Mouse (Mus musculus): Measurements from ENCODE around the gene Eif4g2.

The Eif4g2 gene

DNA sequence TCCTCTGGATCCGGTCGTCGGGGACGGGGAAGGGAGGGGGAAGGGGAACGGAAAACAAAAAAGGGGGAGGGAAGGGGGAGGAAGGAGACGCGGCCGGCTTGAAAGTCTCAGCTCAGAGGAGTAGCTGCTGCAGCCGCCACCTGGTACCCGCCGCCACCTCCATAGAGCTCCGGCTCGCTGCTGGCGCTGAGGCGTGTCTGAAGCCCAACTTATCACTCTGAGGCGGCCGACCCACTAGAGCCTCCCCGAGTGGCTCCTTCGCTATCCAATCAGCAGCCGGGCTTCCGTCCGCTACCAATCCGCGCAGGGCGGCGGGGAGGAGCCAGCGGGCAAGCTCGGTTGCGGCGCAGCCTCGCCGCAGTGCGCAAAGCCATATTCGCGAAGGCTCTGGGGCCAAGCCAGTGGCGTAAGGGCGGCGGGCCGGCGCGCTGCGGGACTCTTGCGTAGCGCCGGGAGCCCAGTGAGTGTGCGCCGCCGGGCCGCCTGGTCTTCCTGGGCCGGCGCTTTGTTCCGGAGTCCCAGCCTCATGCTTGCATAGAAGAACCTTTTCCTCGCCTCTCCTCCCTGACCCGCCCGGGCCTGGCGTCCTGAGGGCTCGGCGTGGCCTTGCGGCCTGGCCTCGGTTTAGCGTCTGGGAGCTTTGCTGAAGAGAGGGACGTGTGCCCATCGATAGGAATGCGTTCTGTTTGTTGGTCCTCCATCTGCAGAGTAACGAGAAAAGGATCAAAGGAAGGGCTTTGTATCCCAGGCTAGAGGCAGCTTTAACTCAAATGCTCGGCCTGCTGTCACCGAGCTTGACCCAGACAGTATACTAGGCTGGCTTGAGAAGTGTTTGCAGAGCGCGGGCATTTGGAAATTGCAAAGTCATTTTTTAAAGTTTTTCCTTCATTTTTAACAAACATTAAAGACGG lies at the start of gene Eif4g2:
TSS of gene Eif4g2 (minus strand) at position 209 of the 911 bp plus-strand sequence.
- DNase-seq = peak; percentile 99

DNA sequence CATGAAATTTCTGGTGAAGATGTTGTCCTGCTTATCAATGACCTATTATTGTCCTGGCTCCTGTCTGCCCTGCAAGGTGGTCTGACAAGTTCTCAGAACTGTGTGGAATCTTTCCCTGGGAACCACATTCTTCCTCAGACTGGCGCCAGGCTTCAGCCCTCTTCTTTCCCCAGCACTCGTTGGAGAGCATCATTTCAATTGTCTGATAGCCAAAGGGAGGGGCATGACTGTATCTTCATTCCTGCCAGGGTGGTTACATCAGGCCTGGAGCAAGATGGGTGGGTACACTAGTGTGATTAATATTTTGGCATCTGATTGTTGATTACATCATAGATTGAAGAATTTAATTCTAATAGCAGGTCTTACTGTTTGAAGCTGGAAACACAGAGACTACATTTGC lies 49.8 kb upstream of the Eif4g2 start:
- DNase-seq = no peak

DNA sequence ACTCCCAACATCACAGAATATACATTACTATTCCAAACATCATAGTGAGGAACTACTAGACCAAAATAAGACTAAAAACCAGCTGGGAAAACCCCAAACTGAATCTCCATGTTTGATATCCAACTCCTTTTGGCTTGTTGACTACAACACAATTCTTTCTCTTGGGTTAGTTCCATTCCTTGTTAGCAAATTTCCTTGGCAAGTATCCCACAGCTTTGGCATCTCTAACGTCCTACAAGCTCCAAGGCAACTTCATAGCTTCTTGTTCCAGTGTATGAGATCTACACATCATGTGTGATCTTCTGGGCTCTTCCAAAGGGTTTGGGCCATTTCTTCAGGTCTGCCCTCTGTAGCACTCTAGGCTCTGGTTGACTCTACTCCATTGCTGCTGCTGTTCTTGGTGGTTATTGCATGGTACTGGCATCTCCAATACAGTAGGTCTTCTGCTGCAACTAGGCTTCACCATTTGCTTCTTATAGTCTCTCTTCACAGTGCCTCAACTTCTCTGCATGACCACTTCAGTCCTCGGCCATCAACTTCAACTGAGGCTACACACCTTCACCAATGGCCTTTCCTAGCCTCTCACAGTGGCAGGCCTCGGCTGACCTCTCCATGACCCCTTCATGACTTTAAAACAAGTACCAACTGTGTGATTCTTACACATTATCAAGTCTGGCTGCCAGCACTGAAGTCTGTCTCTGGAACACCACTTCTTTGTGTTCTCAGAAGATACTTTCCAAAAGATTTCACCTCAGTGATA lies 44.0 kb upstream of the Eif4g2 start:
- no peak for DNase-seq

DNA sequence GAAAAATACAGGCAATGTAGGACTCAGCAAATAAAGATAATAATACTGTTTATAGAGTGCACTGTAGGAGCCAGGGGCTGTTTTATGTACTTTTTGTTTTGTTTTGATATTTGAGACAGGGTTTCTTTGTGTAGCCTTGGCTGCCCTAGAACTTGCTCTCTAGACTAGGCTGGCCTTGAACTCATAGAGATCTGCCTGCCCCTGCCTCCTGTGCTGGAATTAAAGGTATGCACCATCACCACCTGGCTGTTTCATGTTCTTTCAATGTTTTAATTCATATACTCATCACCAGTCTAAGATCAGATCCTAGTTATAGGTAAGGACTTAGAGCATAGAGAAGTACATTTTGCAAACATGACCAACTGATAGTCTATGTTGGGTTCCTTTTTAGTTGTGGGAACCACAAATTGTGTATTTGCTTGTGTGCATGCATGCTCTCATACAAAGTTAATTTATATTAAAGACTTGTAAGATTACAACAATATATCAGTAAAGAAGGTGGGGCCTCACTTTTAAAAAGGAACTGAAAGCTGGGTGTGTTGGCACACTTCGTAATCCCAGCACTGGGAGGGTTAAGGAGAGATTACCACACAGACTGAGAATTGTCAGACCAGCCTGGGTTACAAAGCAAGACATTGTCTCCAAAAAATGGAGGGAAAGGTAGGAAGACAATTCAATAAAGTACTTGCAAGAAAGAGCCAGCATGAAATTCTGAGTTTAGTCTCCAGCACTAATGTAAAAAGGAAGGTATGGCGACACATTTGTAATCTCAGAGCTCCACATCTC lies 41.1 kb upstream of the Eif4g2 start:
- DNase-seq = no peak

DNA sequence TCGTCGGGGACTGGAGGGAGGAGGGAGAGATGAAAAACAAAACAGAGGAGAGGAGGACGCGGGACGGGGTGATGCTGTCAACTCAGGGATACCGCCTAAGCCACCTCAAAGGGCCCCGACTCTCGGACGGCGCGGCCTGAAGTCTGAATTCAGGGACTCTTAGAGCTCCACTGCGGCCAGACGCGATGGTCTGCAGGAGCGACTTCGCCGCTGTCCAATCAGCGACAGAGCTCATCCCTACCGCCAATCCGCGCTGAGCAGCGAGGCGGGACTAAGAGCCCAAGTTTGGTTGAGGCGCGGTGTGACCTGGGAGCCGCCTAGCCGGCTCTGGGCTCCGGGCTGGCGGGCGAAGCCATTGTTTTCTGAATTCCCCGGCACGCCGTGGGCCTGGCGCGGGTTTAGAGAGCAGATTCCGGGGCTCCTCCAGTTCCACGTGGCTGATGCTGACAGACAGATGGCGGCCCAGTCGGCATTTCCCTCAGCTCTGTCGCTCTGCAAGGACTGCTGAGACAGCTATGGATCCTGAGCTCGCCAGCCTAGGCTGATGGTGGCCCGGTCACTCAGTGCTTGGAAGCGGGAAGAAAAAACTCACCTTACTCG lies 39.8 kb upstream of the Eif4g2 start:
- DNase-seq = peak; percentile 98

DNA sequence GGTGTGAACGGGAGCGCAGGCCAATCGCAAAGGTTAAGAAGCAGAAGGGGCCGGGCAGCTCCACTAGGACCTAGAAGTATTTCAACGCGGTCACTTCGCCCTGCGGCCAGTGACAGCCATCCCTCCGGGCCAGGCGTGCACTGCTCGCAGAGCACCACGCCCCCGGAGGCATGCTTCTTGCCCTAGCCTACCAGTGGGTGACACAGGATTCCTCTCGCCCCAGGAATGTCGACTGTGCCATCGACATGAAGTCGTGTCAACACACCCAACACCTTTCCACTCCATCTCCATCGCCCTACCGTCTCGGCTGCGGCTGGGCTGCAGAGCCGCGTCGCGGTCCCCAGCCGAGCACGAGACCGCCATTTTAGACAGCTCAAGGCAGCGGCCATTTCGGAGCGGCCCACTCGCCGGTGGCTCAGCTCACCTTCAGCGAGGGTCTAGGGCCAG lies 39.3 kb upstream of the Eif4g2 start:
- DNase-seq = peak in 1 of 2 experiments; percentile 67

DNA sequence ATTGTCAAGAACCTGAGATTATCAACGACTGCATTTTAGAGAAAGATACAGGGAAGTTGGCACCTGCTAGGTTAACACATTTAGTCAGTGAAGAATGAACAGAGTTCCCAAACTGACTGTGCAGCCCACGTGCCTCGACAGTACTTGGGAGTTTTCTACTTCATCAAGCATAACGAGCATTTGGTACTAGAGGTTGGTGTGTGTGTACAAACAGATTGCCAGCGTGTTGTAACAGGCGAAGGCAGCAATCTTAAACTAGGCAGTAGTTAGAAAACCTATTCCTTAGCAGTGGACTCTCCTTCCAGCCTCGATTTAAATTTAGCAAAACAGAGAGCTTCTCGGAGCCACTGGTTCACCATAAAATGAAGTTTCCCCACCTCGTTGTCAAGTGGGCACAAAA lies 38.7 kb upstream of the Eif4g2 start:
- DNase-seq = no peak

DNA sequence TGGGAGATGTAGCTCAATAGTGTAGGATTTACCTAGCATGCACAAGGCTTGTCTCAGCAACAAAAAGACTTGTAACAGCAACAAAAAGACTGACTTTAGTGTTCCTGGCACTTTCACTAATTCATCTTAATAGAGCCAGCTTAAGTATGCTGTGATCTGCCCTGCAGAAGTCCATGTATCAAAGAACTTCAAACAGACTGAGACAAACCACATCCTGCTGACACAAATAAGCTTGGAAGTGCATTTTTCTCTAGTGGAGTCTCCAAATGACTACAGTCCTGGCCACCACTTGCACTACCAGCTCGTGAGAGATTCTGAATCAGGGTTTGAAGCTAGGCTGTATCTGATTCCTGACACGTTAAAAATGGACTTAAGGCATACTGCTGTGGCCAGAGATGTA lies 26.7 kb upstream of the Eif4g2 start:
- no peak for DNase-seq

DNA sequence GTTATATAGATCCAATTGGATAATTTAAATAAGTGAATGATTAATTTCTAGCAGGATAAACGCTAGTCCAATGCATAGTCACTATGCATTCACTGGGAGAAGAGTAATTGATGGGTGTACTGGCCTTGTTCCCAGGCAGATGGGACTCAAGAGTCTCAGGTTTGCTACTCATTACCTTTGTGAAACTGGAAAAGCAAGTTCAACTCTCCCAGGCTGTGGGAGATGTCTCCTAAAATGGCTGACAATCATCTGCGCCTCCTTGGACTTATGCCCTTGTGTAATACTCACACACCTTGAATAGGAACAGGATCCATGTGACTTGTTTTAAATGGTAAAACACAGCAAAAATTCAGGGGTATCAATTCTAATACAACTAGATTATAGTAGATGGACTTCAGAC lies 26.3 kb upstream of the Eif4g2 start:
- DNase-seq = no peak

DNA sequence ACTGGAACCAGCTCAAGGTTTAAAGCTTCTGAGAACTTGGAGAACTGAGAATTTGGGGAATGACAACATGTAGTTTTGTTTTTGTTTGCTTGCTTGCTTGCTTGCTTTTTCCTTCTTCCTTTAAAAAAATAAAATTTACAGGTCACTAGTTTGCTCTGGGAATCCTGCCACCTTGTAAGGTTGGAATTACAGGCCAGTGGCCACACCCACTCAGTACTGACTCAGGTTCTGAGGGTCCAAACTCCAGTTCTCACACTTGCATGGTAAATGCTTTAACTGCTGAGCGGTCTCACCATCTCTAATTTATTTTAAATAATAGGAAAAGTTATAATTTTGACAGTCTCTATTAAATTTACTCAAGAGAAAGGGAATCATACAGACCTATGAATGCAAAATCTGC lies 15.4 kb upstream of the Eif4g2 start:
- DNase-seq = no peak

DNA sequence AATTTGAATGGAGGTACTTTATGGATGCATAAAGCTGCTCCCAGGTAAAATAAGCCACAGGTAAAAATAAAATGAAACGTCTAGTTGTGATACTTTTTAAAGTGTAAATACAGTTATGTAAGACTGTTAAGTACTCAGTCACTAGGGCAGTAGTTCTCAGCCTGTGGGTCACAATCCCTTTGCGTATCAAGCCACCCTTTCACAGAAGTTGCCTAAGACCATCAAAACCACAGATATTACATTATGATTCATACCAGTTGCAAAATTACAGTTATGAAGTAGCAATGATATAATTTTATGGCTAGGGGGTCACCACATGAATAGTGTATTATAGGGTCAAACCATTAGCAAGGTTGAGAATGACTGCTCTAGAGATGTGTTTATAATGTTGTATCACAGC lies 12.3 kb upstream of the Eif4g2 start:
- no peak for DNase-seq

DNA sequence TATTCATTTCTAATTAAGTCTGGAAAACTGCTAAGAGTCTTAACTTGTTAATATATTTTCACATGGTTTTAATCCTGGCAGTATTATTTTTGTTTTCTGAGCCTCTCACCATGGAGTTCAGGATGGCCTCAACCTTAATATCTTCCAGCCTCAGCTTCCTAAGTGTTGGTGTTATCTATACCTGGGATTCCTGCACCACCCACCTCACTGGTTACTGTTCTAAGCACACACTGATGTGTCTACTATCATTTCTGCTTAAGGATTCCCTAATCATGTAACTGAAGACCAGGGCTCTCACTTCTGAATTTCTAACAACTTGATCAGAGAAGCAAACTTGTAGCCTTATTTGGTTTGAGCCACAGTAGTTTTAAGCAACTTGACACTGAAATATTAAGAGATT lies 2.3 kb upstream of the Eif4g2 start:
- DNase-seq = no peak

DNA sequence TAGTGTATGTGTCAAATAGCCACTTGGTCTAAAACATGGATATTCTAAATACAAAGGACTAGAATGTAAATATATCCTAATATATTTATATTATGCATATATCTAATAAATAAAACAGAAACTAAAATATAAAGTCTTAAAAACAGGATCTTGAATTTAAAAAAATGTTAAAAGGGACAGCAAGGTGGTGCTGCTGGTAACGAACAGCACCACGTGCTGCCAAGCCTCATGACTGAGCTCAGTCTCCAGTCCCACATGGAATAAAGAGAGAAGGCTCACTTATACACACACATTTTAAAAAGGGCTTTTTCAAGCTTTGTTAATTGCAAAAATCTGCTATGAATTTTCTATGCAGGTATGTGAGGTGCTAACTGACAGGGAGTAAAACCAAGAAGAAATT lies 1.6 kb upstream of the Eif4g2 start:
- DNase-seq = no peak

DNA sequence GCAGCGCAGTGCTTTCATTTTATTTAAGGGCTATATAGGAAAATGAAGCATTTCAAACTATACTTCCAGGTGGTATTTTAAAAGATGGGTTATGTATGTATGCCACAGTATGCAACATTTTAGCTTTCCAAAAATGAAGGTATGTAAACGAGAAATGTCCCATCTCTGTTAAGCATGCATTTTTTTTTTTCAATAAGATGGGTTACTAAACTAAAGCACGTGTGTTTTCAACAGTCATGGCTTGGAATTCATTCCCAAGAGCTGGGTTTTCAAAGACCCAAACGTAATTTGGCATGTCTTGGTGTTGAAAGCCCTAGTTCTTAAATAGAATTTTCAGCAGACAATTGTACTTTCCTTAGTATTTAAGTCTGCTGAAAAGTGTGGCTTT lies 897 bp upstream of the Eif4g2 start:
- no peak for DNase-seq

DNA sequence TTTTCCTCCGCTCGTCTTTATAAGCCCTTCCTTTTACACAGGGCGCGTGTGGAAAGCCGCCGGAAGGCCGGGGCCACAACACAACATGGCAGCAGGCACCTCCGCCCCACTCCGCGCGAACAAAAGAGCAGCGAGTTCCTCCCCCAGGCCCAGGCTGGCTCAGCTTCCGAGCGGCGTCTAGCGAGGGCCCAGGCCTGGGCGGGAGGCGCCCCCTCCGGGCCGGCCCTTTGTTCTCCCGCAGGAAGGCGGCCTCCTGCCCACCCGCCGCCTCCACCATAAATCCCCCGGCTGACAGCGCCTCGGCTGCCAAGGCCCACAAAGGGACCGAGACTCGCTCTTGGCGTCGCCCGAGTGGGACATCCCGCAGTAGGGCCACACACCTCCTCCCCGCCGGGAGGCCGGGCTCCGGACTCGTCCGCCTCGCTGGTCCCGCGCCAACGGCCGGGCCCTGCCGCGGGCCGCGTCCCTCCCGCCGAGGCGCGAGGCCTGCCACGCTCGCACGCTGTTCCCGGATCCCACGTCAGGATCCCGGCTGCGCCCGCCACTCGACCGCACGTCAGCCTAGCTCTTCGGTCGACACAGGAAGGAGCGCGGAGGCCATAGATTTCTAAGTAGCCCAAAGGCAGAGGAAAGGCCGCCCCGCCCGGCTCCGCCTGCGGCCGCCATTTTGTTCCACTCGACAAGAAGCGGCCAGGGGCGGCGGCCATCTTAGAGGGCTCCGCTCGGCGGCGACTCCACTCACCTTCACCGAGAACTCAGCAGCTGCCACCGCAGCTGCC lies 598 bp downstream of the Eif4g2 start:
- DNase-seq = peak; percentile 70 to 88

DNA sequence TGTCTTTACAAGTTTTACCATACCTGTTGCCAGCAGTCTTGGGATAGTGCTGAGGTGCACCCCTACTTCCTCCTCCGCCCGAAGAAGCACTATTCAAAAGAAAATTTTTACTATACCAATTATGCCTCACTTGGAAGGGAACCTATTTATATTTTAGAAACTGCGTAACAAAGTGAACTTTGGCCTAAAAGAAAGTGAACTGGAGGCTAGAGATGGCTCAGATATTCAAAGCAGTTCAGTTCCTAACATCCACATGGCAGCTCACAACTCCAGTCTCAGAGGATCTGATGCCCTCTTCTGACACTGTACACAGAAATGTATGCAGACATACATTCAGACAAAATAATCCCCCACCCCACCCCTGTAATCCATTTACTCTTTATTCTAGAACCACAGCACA lies 2.0 kb downstream of the Eif4g2 start:
- DNase-seq = no peak

DNA sequence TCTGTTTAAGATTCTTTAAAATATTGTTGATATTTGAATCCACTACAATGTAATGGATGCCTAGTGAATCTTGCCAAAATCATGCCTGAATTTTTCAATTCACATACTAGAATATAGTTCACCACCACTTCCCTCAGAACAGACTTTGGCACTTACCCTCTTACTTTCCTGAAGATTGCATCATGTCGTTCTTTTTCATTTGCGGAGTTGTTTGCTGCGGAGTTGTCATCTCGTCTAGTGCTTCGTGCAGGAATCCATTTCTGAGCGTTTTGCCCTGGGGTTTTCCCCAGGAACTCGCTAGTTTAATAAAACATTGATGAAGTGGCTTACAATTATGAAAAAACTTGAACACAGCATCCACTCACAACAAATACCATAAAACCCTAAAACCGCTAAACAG lies 2.8 kb downstream of the Eif4g2 start:
- DNase-seq = no peak

DNA sequence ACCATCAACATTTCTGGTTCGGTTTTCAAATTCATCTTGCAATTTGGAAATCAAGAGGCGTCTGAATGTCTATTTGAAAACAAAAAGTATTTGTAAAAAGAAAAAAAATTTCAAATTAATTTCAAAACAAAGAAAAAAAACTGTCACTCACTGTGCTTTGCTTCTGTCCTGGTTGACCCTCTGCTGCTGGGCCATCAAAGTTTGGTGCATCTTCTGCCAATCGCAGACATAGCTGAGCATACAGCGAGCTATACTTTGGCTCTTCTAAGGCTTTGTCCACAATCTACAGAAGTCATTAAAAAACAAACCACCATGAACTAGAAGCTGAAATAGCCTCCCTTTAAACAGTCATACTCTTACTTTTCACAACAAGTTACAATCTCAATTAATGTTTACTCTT lies 4.6 kb downstream of the Eif4g2 start:
- no peak for DNase-seq

DNA sequence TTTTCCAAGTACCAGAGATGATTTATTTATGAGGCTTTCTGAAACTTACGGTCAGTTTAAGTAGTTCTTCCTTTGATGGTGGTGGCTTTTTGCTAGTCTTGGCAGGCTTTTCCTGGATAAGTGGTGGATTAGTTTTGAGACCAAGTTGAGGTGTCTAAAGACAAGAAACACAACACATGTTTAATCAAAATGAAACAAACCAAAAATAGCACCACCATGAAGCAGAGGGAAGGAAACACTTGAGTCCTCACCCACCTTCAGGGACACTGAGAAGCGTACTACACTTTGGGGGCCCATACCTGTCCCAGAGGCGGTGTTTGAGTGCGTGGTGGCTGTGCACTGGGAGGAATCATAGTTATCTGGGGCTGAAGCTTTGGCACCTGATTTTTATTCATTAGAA lies 7.5 kb downstream of the Eif4g2 start:
- DNase-seq = no peak

DNA sequence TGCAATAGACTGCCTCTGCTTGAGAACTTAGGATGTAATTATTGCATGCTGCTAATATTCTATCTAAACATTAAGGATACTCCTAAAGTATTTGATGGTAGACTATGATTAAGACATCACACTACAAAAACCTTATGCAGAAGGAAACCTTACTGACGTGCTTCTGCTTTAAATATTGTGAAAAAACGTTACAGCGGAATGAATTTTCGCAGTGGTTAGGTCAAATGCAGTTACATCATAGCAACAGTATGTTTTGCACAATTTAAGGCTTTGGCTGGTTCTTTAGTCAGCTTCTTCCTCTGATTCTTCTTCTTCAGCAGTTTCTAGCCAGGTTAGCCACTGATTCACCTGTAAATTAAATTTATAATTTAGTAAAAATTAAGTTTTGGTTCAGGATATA lies 10.4 kb downstream of the Eif4g2 start:
- DNase-seq = no peak

DNA sequence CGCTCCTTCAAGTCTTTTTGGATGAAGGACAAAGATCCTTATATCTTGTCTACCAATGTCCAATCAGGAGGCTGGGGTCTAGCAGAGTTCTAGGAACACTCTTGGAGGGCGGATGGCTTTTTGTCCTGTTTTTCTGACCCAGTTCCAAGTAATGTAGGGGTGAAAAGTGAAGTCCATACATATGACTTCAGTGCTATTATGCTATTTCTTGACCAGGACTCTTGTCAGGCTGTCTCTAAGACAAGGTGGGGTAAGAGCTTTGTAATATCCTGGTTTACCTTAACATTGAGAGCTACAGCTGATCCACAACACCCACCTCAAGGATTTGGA lies 12.7 kb downstream of the Eif4g2 start:
- DNase-seq = no peak

DNA sequence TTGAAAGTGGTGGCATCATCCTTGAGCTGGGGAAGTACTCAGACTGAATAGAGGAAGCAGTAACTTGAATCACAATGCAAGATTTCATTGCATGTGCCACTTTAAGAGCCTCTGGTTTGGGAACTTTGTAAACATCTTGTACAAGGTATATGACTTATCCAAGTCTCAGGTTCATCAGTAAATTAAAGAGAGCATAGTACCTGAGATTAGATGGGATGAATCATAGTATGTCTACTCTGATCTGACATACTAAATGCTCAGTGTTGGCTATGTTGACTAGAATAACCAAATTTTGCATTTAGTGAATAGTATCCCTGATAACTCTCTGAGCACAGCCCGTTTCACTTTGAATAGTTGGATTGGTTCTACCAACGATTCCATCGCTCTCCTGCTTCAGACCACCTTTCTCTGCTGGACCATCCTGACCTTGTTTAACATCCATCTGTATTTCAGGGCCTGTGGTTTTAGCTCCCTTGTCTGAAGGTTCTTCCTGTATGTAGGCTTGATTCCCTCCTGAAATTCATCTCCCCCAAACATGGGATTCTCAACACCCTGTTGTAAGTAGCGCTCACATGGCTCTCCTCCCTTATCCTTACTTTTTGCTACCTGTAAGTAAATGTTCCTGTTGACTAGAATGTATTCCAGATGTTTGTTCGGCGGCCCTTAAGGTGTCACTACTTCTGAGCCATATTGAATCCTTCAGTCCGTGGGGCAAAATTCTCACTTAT lies 13.2 kb downstream of the Eif4g2 start:
- no peak for DNase-seq
